Mouse (Mus musculus) midbrain, postnatal 0 days (tissue): ENCODE measurements at regions not wholly inside any gene's neighbourhood (a gene's known extent, or its start where the extent isn't known, plus 50 kb on each side); places are given as distances from the start of the nearest gene placed in this dataset.

Experiments
- ATAC-seq: fragments of 200-750 bp; cut with Nextera tagmentation; 2 replicates; pipeline ENCODE4 v1.8.0; 2017; ENCODE audit warnings: moderate number of reproducible peaks, mild to moderate bottlenecking, moderate TSS enrichment, moderate library complexity; ENCODE audit not compliant: low FRiP score
- DNase-seq: peaks from one replicate; pipeline ENCODE4 v3.0.0-alpha.2; 2015; ENCODE audit warnings: low spot score
- H3K27ac ChIP-seq: fragments of 300-500 bp; sonication (generic); 2 replicates; pipeline ENCODE4 v1.5.1; 2014; ENCODE audit warnings: low read depth, mild to moderate bottlenecking, low read length, mixed read lengths
- H3K27me3 ChIP-seq: fragments of 300-500 bp; sonication (generic); 2 replicates; pipeline ENCODE4 v1.6.1; 2014; ENCODE audit warnings: low read length, control low read depth, mixed read lengths; ENCODE audit not compliant: insufficient read depth
- H3K36me3 ChIP-seq: fragments of 300-500 bp; sonication (generic); 2 replicates; pipeline ENCODE4 v1.6.1; 2014; ENCODE audit warnings: low read length, control low read depth, mixed read lengths; ENCODE audit not compliant: insufficient read depth
- H3K4me1 ChIP-seq: fragments of 300-500 bp; sonication (generic); 2 replicates; pipeline ENCODE4 v1.6.1; 2014; ENCODE audit warnings: mild to moderate bottlenecking, control low read depth, antibody characterized with exemption, low read length, mixed read lengths; ENCODE audit not compliant: insufficient read depth
- H3K4me2 ChIP-seq: fragments of 300-500 bp; sonication (generic); 2 replicates; pipeline ENCODE4 v1.6.1; 2014; ENCODE audit warnings: low read depth, mild to moderate bottlenecking, low read length, mixed read lengths; ENCODE audit not compliant: poor library complexity, severe bottlenecking
- H3K4me3 ChIP-seq: fragments of 300-500 bp; sonication (generic); 2 replicates; pipeline ENCODE4 v1.5.1; 2014; ENCODE audit warnings: low read depth, mild to moderate bottlenecking, low read length, moderate library complexity
- H3K9ac ChIP-seq: fragments of 300-500 bp; sonication (generic); replicated peaks from 2 replicates; pipeline ENCODE4 v1.6.1; 2014; ENCODE audit warnings: mild to moderate bottlenecking, low read length, moderate library complexity, mixed read lengths; ENCODE audit not compliant: poor library complexity, severe bottlenecking
- H3K9me3 ChIP-seq: fragments of 300-500 bp; sonication (generic); 2 replicates; pipeline ENCODE4 v1.6.1; 2016; ENCODE audit warnings: low read length, control low read depth
- CTCF ChIP-seq: IDR thresholded peaks from 2 replicates; pipeline ENCODE4 v1.5.1; 2016; ENCODE audit warnings: antibody characterized with exemption, mild to moderate bottlenecking
- WGBS: fragments of 180-500 bp; shearing (Covaris S2); extraction: QIAGEN DNeasy Blood & Tissue Kit; methylation state at CpG from one replicate; pipeline ENCODE4 v1.1.7; 2014; 5-methylcytosine and 5-hydroxymethylcytosine counted together

DNA sequence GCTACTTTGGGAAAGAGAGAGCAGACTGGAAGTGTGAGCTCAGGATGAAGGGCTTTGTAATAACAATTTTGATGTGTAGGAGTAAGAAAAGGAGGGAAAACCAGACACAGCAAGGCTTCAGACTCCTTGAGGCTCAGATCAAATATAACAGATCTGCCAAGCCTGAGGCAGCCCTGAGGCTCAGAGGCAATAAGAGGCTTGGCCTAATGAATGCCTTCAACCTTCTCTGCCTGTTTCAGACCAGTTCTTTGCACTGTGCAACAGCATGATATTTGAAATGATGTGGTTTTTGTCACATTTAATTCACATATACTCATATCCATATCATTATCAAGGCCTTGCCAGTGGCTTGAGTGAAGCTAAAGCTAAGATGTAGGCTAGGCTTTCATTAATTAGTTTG, 425.0 kb downstream of the Nova1 start:
- ATAC-seq (no peak; the same call in 1 of the 2 replicates), DNase-seq (no peak)
- H3K4me2 ChIP-seq: no peak overlapping the region
- H3K36me3 ChIP-seq: no peaks in the 10 kb centered on the region
- no peaks in the 10 kb centered on the region for H3K9me3 ChIP-seq
- H3K27me3 ChIP-seq: no peaks in the 10 kb centered on the region
- H3K4me3 ChIP-seq: no peak overlapping the region
- no peak overlapping the region for H3K27ac ChIP-seq
- H3K4me1 ChIP-seq: no peaks in the 10 kb centered on the region
- no peak overlapping the region for H3K9ac ChIP-seq
- TF ChIP-seq CTCF: no peak

DNA sequence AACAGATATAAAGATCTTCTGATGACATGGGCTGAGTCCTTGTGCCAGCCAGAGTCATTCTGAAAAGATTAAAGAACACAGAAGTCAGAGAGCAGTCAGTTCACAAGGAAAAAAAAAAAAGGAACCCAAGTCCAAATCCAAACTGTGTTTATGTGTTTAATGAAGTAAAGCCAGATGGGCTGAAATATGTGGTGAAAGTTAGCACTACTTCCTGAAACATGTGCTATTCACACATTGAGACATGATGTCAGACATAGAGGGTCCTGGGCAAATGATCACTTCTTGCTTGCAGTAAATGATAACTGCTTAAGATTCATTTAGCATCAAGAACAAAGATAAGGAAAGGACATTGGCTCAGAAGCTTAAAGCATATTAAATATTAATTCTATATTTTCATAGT, 439.8 kb downstream of the Nova1 start:
- H3K27ac ChIP-seq: no peak overlapping the region
- ATAC-seq: no peak
- no peak overlapping the region for H3K4me2 ChIP-seq
- H3K36me3 ChIP-seq: no peaks in the 10 kb centered on the region
- H3K4me3 ChIP-seq: no peak overlapping the region
- no peaks in the 10 kb centered on the region for H3K27me3 ChIP-seq
- H3K9ac ChIP-seq: no peak overlapping the region
- DNase-seq: no peak
- TF ChIP-seq CTCF: no peak
- no peaks in the 10 kb centered on the region for H3K9me3 ChIP-seq
- no peaks in the 10 kb centered on the region for H3K4me1 ChIP-seq

DNA sequence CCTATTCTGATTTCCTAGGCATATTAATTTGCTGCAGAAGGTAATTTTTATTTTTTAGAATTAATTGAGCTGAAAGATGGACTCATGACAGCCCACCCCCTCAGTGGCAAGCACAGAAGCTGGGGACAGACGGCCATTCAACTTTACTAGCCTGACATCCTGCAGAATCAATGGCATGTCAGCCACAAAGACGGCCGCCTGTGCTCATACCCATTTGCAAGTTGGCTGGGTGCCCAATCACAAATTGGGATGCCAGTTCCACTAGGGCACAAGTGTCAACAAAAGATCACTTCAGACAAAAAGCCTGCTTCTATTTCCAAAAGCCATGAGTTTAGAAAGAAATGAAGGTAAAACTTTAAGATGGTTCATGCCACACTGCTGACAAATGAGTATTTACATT, 447.0 kb downstream of the Nova1 start:
- Histone ChIP-seq H3K27ac (no peak overlapping the region), H3K4me2 (no peak overlapping the region), H3K9me3 (no peaks in the 10 kb centered on the region), H3K4me3 (no peak overlapping the region), H3K36me3 (no peaks in the 10 kb centered on the region), H3K27me3 (no peaks in the 10 kb centered on the region), H3K4me1 (no peaks in the 10 kb centered on the region), H3K9ac (no peak overlapping the region)
- no peak for TF ChIP-seq CTCF
- peak; percentile 73 for DNase-seq
- WGBS: 32% methylated on average over 3 of the region's 3 CpGs
- ATAC-seq: peak; percentile 38; the same call in 1 of the 2 replicates

DNA sequence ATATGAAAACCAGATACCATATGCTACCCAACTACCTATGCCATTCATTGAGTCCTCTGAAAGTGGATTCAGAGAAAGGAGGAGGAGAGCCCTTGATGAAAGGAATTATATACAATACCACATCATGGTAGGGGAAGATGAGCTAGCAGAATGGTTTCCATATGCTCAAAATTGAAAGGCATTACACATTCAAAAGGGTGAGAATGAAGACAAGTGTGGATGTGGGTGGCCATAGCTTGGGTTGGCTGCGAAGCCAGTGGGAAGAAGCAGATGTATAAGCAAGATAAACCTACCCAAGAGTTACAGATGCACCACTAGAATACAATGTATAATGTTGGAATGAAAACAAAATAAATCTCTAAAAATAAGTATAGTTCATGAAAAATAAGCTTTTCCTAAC, 485.4 kb downstream of the Nova1 start:
- H3K9ac ChIP-seq: no peak overlapping the region
- WGBS: 90% methylated on average over 1 of the region's 1 CpGs
- no peak overlapping the region for H3K4me3 ChIP-seq
- H3K4me2 ChIP-seq: no peak overlapping the region
- ATAC-seq (no peak), DNase-seq (no peak)
- H3K27ac ChIP-seq: no peak overlapping the region
- TF ChIP-seq CTCF: no peak
- H3K27me3 ChIP-seq: no peaks in the 10 kb centered on the region
- H3K4me1 ChIP-seq: no peaks in the 10 kb centered on the region
- no peaks in the 10 kb centered on the region for H3K36me3 ChIP-seq
- H3K9me3 ChIP-seq: no peaks in the 10 kb centered on the region

GRCm38 (mm10) chr12:46327865-46328264, 490.9 kb downstream of the Nova1 start:
- ATAC-seq (no peak), DNase-seq (no peak)
- no peaks in the 10 kb centered on the region for H3K9me3 ChIP-seq
- peaks cover 4% of the 10 kb centered on the region; the same call in 1 of the 2 replicates for H3K4me1 ChIP-seq
- H3K27me3 ChIP-seq: no peaks in the 10 kb centered on the region
- H3K27ac ChIP-seq: no peak overlapping the region
- TF ChIP-seq CTCF: no peak
- no peak overlapping the region for H3K4me3 ChIP-seq
- H3K36me3 ChIP-seq: no peaks in the 10 kb centered on the region
- no peak overlapping the region for H3K4me2 ChIP-seq
- no peak overlapping the region for H3K9ac ChIP-seq
- WGBS: 72% methylated on average over 1 of the region's 1 CpGs

DNA sequence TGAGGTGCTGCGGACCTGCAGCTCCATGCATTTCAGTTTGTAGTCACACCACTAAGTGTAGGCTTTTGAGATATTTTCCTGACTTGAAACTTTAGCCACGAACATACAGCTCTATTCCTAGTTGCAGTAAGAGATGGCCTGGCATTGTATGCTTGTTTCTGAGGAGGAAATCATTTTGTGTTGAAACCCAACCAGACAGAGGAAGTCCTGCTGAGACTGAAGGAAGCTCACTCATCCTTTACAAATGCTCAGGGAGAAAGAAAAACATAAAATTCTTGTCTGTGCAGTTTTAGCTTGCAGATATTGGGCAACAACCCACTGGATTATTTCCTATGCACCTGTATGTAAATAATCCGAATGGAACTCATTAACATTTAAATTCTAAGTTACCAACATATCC, 495.5 kb downstream of the Nova1 start:
- Histone ChIP-seq H3K27ac (no peak overlapping the region), H3K4me1 (peaks cover 4% of the 10 kb centered on the region; the same call in 1 of the 2 replicates), H3K4me3 (no peak overlapping the region), H3K27me3 (no peaks in the 10 kb centered on the region), H3K9ac (no peak overlapping the region), H3K4me2 (no peak overlapping the region), H3K36me3 (no peaks in the 10 kb centered on the region), H3K9me3 (no peaks in the 10 kb centered on the region)
- no peak for TF ChIP-seq CTCF
- no peak for ATAC-seq
- DNase-seq: no peak
- 60% methylated on average over 3 of the region's 3 CpGs for WGBS
